Mouse (Mus musculus): Measurements from ENCODE around the gene Bcl2. TPM values are rescaled to one million over a fixed set of nuclear protein-coding genes. Genes with fewer than 3 reads are reported as not detected.

Gene Bcl2
- polyA plus RNA-seq, 1 experiment = 4.7 TPM

GRCm38 (mm10) chr1:106631869-106632463, 82.1 kb downstream of the Bcl2 start:
- no peak for TF ChIP-seq POLR2A (IDR thresholded peaks at IDR 0.05; ENCODE audit: extremely low read depth, insufficient read depth, low read length)
- TF ChIP-seq CTCF (IDR thresholded peaks at IDR 0.05; ENCODE audit: extremely low read depth, insufficient read depth, low read length) = no peak
- no peak overlapping the region for H3K4me3 ChIP-seq (ENCODE audit: insufficient read depth, low read length)

DNA sequence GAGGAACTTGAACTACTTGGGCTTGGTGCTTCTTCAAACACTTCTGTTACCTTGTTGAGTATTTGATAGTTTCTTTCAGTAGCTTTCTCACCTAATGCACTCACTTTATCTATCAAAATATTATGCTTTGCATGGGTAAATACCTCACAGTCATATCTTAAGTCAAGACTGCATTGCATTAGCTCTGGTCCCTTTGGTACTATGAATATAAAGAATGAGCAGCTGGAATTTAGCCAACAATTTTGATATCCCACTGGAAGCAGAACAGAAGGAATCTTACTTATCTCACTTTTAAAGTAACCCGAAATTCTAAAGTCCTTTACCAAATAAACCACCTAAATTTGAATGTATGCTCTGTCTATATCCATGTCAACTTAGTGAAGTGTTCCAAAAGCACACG, 83.1 kb downstream of the Bcl2 start:
- H3K4me3 ChIP-seq (ENCODE audit: insufficient read depth, low read length) = no peak overlapping the region
- peaks cover 10% of the 10 kb centered on the region for H3K4me1 ChIP-seq (ENCODE audit: control insufficient read depth, insufficient read depth, low read length)
- no peak for TF ChIP-seq POLR2A (IDR thresholded peaks at IDR 0.05; ENCODE audit: extremely low read depth, insufficient read depth, low read length)
- no peak for TF ChIP-seq CTCF (IDR thresholded peaks at IDR 0.05; ENCODE audit: extremely low read depth, insufficient read depth, low read length)
- H3K27ac ChIP-seq (ENCODE audit: insufficient read depth, low read length) = no peak overlapping the region

More at GRCm38 (mm10) chr1:106631869-106632463, 82.1 kb downstream of the Bcl2 start:
- H3K27ac ChIP-seq (ENCODE audit: insufficient read depth, low read length) = no peak overlapping the region
- H3K4me1 ChIP-seq (ENCODE audit: control insufficient read depth, insufficient read depth, low read length) = peaks cover 9% of the 10 kb centered on the region

DNA sequence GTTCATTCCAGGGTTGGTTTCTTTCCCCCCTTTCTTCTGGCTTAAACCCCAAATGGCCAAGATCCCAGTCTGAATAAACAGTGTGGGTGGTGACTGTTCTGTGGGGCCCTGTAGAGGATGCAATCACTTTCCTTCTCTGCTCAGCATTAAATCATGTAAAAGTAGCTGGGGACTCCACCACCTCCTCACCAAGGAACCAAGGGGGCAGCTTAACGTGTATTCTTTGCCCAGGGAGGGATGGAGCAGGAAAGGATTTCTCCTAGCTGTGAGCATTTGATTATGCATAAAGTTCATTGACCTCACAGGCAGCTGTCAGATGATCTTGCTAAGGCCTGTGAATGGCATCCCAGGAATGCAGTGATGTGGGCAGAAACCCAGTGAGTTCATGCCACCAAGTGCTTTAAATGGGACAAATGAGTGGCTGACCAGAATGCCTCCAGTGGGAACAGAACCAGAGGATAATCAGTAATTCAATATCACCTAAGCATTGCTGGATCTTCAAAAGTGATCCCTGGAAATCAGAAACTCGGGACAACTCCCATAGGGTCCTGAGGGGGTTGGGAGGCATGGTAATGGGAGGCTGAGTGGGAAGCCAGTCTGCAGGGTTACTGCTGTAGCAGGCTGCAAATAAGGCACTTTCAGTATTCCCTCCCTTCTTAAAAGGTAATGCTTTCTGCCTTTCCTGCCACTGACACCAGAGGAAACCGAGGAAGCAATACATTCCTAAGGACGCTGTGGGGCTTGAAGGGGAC, 84.0 kb downstream of the Bcl2 start:
- Histone ChIP-seq H3K4me3 (ENCODE audit: insufficient read depth, low read length) (no peak overlapping the region), H3K4me1 (ENCODE audit: control insufficient read depth, insufficient read depth, low read length) (peaks cover 10% of the 10 kb centered on the region), H3K27ac (ENCODE audit: insufficient read depth, low read length) (no peak overlapping the region)
- TF ChIP-seq CTCF (IDR thresholded peaks at IDR 0.05; ENCODE audit: extremely low read depth, insufficient read depth, low read length) (no peak), POLR2A (IDR thresholded peaks at IDR 0.05; ENCODE audit: extremely low read depth, insufficient read depth, low read length) (no peak)

DNA sequence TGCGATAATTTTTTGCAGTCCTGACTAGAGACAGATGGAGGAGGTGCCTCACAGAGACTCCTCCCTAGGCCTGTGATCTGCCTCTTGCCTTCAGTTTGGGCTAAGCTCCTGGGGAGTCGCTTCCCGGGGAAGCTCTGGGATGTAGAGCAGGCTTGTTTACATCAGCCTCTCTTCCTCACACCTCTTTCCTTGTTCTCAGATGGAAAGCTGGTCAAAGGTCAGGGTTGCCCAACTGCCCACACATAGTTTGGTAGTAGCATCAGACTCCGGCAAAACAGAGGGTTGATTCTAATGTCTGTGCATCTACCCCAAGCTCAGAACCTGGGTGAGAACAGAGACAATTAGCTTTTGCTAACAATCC, 84.6 kb downstream of the Bcl2 start:
- Histone ChIP-seq H3K4me1 (ENCODE audit: control insufficient read depth, insufficient read depth, low read length) (peaks cover 10% of the 10 kb centered on the region), H3K27ac (ENCODE audit: insufficient read depth, low read length) (peak overlapping the region; percentile 92), H3K4me3 (ENCODE audit: insufficient read depth, low read length) (no peak overlapping the region)
- TF ChIP-seq POLR2A (IDR thresholded peaks at IDR 0.05; ENCODE audit: extremely low read depth, insufficient read depth, low read length) = no peak
- TF ChIP-seq CTCF (IDR thresholded peaks at IDR 0.05; ENCODE audit: extremely low read depth, insufficient read depth, low read length) = no peak

DNA sequence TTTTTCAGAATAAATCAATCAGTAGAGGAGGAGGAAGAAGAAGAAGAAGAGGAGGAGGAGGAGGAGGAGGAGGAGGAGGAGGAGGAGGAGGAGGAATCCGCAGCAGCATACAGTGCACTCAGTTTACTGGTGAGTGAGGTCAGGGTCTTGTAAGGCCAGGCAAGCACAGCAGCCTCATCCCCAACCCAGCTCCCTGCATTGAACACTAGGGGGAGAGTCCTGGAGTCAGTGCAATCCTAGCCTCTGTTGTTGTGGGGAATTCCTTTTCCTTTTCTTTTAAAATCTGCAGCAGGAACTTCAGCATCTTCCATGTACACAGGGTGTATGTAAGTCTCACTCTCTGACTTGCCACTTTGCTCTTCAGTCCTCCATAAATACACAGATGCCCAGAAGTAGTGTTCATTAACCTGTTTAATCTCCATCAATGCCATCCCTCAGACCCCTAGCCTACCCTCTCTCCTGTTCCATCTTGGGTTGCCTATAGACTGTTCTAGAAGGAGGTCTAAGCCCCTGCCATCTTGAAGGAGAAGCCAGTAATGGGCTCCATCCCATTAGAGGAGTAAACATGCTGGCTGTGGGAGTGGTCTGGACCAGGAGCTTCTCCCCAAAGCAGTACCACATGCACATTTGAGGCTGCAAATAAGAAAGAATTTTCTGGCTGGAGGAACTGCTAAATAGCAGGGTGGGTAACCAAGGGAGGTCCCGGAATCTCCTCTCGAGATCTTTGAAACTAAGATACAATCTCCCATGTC, 85.2 kb downstream of the Bcl2 start:
- peak overlapping the region; percentile 92 for H3K27ac ChIP-seq (ENCODE audit: insufficient read depth, low read length)
- H3K4me1 ChIP-seq (ENCODE audit: control insufficient read depth, insufficient read depth, low read length) = peaks cover 10% of the 10 kb centered on the region
- no peak overlapping the region for H3K4me3 ChIP-seq (ENCODE audit: insufficient read depth, low read length)
- TF ChIP-seq CTCF (IDR thresholded peaks at IDR 0.05; ENCODE audit: extremely low read depth, insufficient read depth, low read length) (peak; percentile 50), POLR2A (IDR thresholded peaks at IDR 0.05; ENCODE audit: extremely low read depth, insufficient read depth, low read length) (no peak)

DNA sequence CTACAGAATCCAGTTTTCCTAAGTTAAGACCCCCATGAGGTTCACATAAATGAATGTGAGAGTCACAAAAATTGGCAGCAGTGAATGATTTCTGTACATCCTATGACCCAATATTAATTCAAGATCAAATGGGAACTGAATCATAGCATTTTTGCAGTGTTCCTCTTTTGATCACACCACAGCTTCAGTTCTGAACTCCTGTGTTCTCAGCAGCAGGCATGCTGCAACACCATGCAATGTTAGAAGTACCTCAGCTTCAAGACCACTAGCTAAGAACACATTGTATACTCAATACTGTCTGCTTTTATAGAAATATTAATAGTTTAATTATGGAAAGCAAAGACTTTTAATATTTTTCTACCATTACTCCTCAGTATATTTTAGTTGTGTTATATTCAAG, 85.8 kb downstream of the Bcl2 start:
- peaks cover 10% of the 10 kb centered on the region for H3K4me1 ChIP-seq (ENCODE audit: control insufficient read depth, insufficient read depth, low read length)
- no peak overlapping the region for H3K27ac ChIP-seq (ENCODE audit: insufficient read depth, low read length)
- no peak for TF ChIP-seq POLR2A (IDR thresholded peaks at IDR 0.05; ENCODE audit: extremely low read depth, insufficient read depth, low read length)
- TF ChIP-seq CTCF (IDR thresholded peaks at IDR 0.05; ENCODE audit: extremely low read depth, insufficient read depth, low read length) = no peak
- no peak overlapping the region for H3K4me3 ChIP-seq (ENCODE audit: insufficient read depth, low read length)

GRCm38 (mm10) chr1:106627241-106627640, 86.8 kb downstream of the Bcl2 start:
- Histone ChIP-seq H3K27ac (ENCODE audit: insufficient read depth, low read length) (no peak overlapping the region), H3K4me3 (ENCODE audit: insufficient read depth, low read length) (no peak overlapping the region), H3K4me1 (ENCODE audit: control insufficient read depth, insufficient read depth, low read length) (peaks cover 10% of the 10 kb centered on the region)
- TF ChIP-seq CTCF (IDR thresholded peaks at IDR 0.05; ENCODE audit: extremely low read depth, insufficient read depth, low read length) (no peak), POLR2A (IDR thresholded peaks at IDR 0.05; ENCODE audit: extremely low read depth, insufficient read depth, low read length) (no peak)

- TF ChIP-seq POLR2A (IDR thresholded peaks at IDR 0.05; ENCODE audit: extremely low read depth, insufficient read depth, low read length) (no peak), CTCF (IDR thresholded peaks at IDR 0.05; ENCODE audit: extremely low read depth, insufficient read depth, low read length) (no peak)
- Histone ChIP-seq H3K4me1 (ENCODE audit: control insufficient read depth, insufficient read depth, low read length) (no peaks in the 10 kb centered on the region; the same call in 1 of the 2 replicates), H3K4me3 (ENCODE audit: insufficient read depth, low read length) (no peak overlapping the region), H3K27ac (ENCODE audit: insufficient read depth, low read length) (no peak overlapping the region)
These were observed 93.7 kb downstream of the Bcl2 start for GRCm38 (mm10) chr1:106620174-106620931.

GRCm38 (mm10) chr1:106618814-106619213, 95.3 kb downstream of the Bcl2 start:
- TF ChIP-seq CTCF (IDR thresholded peaks at IDR 0.05; ENCODE audit: extremely low read depth, insufficient read depth, low read length) (no peak), POLR2A (IDR thresholded peaks at IDR 0.05; ENCODE audit: extremely low read depth, insufficient read depth, low read length) (no peak)
- no peak overlapping the region for H3K27ac ChIP-seq (ENCODE audit: insufficient read depth, low read length)
- H3K4me1 ChIP-seq (ENCODE audit: control insufficient read depth, insufficient read depth, low read length) = no peaks in the 10 kb centered on the region; the same call in 1 of the 2 replicates
- no peak overlapping the region for H3K4me3 ChIP-seq (ENCODE audit: insufficient read depth, low read length)
